Mouse (Mus musculus): Measurements from ENCODE around the gene Heca. TPM values are rescaled to one million over a fixed set of nuclear protein-coding genes. Genes with fewer than 3 reads are reported as not detected.

The Heca gene
- total RNA-seq, 2 experiments from 2014 or later: 28.9 to 29.5 TPM

DNA sequence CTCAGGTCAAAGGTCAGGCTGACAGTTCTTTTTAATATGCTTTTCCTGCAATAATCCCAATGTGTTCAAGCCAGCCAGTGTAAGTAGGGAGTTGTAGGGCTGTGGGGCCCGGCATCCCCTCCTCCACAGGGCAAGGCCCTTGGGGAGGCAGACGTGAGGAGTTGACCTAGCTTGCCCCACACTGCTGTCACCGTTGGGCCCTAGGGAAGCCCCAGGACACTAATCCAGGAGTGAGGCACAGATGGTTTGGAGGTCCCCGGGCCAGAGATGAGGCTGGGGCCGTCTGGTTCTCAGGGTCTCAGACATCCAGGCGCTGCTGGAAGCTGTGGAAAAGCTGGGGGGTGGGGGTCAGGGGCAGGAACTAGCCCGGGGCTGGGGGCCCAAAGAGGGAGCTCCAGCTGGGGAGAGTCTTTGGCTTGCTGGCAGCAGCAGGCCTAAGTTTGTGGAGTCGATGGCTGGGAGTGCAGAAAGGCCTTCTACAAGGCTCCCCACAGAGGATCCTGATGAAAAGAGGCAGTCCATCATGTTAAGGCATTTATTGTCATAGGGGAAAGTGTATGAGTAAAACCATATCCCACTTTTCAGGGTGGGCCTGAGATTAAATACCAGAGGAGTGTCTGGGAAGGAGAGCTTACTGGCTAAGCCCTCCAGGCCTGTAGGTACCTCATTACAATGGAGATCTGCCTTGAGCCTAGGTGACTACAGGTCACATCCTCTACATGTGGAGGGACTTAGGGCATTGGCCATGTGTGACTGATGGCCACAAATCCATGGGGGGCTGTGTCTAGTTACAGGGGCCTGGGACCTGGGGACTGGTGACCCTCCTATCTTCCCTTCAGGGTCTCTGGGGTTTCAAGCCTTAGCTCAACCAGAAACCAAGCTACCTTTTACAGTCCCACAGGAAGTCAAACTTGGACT lies 69.6 kb downstream of the Heca start:
- Histone ChIP-seq H3K4me3 (no peak overlapping the region), H3K27ac (no peak overlapping the region)
- DNase-seq (ENCODE audit: extremely low spot score in 1 of 2, low spot score in 2 of 2): no peak
- TF ChIP-seq CTCF (IDR thresholded peaks at IDR 0.05): no peak
- intact Hi-C loops (cut with DNase I): no loop called here

GRCm38 (mm10) chr10:17869822-17870662 lies 77.8 kb downstream of the Heca start:
- peak; percentile 61 to 69 for DNase-seq (ENCODE audit: extremely low spot score in 1 of 2, low spot score in 2 of 2)
- Histone ChIP-seq H3K4me3 (no peak overlapping the region), H3K27ac (no peak overlapping the region)
- peak; percentile 92 for TF ChIP-seq CTCF (IDR thresholded peaks at IDR 0.05)
- intact Hi-C loops (cut with DNase I): loop anchor here (1.0 to 5.0 kb wide), 2 partner anchors 137 to 327 kb away; no protein-coding TSS in a partner anchor

DNA sequence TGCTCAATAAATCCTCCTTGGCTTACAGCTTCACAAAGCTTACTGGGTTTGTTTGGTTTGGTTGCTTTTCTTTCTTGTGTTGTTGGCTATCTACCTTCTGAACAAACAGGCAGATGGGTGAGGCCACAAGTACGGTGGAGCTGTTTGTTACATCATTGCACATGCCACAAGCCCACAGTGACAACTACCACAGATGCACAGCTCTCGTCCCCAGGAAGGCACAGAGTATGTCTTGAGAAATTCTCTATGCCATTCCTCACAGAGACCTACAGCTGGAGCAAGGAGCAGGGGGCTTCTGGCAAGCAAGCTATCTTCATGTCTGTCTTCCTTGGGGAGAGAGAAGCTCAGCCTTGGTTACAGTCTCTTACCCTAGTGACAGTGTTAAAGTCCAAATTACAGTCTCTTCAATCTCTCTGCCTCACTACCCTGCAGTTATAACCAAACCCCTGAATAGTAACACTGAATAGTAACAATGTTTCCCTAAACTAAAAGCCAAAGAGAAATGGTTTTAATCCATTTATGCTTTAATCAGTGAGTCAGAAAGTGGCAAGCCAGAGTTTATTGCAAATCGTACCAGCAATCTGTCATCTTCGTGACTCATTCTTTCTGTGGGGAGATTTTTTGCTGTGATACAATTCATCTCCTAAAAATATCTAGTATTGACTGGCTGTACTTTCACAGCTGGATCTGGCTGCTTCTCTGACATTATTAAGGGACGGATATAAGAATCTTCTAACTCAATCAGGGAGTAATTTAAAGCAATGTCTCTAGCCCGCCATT lies 87.0 kb downstream of the Heca start:
- DNase-seq (ENCODE audit: extremely low spot score in 1 of 2, low spot score in 2 of 2): no peak
- no peak for TF ChIP-seq CTCF (IDR thresholded peaks at IDR 0.05)
- Histone ChIP-seq H3K27ac (no peak overlapping the region), H3K4me3 (no peak overlapping the region)
- intact Hi-C loops (cut with DNase I): no loop called here

GRCm38 (mm10) chr10:17857647-17858261 lies 90.1 kb downstream of the Heca start:
- no peak overlapping the region for H3K4me3 ChIP-seq
- no peak overlapping the region for H3K27ac ChIP-seq
- intact Hi-C loops (cut with DNase I): no loop called here
- no peak for DNase-seq (ENCODE audit: extremely low spot score in 1 of 2, low spot score in 2 of 2)
- no peak for TF ChIP-seq CTCF (IDR thresholded peaks at IDR 0.05)

GRCm38 (mm10) chr10:17844781-17845537 lies 102.9 kb downstream of the Heca start:
- intact Hi-C loops (cut with DNase I): loop anchor here (2.0 to 5.0 kb wide), 2 partner anchors 44 to 62 kb away; no protein-coding TSS in a partner anchor
- peak in 1 of 2 experiments; percentile 33 for DNase-seq (ENCODE audit: extremely low spot score in 1 of 2, low spot score in 2 of 2)
- Histone ChIP-seq H3K4me3 (no peak overlapping the region), H3K27ac (no peak overlapping the region)
- TF ChIP-seq CTCF (IDR thresholded peaks at IDR 0.05): no peak

GRCm38 (mm10) chr10:17842030-17842429 lies 105.8 kb downstream of the Heca start:
- intact Hi-C loops (cut with DNase I): loop anchor here (5.0 kb wide), 1 partner anchor 65 kb away; no protein-coding TSS in a partner anchor
- DNase-seq (ENCODE audit: extremely low spot score in 1 of 2, low spot score in 2 of 2): no peak
- no peak overlapping the region for H3K4me3 ChIP-seq
- H3K27ac ChIP-seq: peak overlapping the region; percentile 74
- TF ChIP-seq CTCF (IDR thresholded peaks at IDR 0.05): no peak

DNA sequence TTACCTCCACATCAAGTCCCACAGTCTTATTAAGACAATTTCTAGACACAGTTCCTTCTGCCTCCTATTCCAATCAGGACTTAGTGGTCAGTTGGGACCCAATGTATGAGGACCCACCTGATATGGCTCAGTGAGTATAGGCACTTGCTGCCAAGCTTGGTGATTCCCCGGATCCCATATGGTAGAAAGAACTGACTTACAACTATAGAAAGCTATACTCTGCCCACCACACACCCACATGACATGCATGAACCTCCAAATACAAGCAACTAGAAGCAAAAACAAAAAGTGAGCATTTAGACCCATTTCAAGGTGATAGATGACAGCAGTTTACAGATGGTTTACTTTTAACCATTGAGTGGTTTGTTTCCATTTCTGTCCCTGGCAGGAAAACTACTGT lies 111.6 kb downstream of the Heca start:
- no peak overlapping the region for H3K4me3 ChIP-seq
- DNase-seq (ENCODE audit: extremely low spot score in 1 of 2, low spot score in 2 of 2): no peak
- intact Hi-C loops (cut with DNase I): no loop called here
- H3K27ac ChIP-seq: no peak overlapping the region
- TF ChIP-seq CTCF (IDR thresholded peaks at IDR 0.05): no peak

DNA sequence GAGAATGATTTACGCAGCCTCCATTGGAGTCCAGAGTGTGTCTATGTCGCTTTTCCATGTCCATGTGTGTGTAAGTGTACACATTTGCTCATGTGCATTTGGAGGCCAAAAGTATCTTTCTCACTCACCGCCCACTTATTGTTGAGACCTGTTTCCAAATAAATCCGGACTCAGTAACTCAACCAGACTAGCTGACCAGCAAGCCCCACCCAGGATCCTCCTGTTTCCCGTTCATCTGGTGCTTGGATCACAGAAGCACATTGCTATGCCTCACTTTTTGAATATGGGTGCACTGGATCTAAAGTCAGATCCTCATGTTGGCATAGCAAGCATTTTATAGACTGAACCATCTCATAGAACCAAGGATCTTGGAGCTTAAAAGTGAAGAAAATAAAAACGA lies 112.8 kb downstream of the Heca start:
- DNase-seq (ENCODE audit: extremely low spot score in 1 of 2, low spot score in 2 of 2): no peak
- Histone ChIP-seq H3K27ac (no peak overlapping the region; the same call in 1 of the 2 replicates), H3K4me3 (peak overlapping the region; percentile 11; the same call in 1 of the 2 replicates)
- intact Hi-C loops (cut with DNase I): no loop called here
- TF ChIP-seq CTCF (IDR thresholded peaks at IDR 0.05): no peak

GRCm38 (mm10) chr10:17831041-17831440 lies 116.8 kb downstream of the Heca start:
- no peak overlapping the region for H3K4me3 ChIP-seq
- no peak for TF ChIP-seq CTCF (IDR thresholded peaks at IDR 0.05)
- no peak overlapping the region for H3K27ac ChIP-seq
- intact Hi-C loops (cut with DNase I): no loop called here
- DNase-seq (ENCODE audit: extremely low spot score in 1 of 2, low spot score in 2 of 2): no peak

DNA sequence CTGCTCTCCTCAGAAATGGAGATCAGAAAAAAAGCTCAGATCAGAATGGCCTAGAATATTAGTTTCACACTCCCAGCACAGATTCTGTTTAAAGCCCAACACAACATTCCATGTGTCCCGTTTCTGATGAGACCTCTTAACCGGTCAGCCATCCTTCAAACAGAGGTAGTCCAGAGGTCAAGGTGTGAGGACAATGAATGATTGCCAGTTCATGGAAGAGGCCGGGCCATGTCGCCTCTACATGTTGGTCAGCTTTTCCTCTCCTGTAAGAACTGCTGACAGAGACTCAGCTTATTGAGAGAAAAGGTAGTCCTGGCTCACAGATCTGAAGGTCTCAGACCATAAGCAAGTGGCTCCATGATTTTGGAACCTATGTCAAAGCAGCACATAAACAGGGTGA lies 118.7 kb downstream of the Heca start:
- TF ChIP-seq CTCF (IDR thresholded peaks at IDR 0.05): no peak
- intact Hi-C loops (cut with DNase I): no loop called here
- Histone ChIP-seq H3K27ac (no peak overlapping the region), H3K4me3 (no peak overlapping the region)
- no peak for DNase-seq (ENCODE audit: extremely low spot score in 1 of 2, low spot score in 2 of 2)
